Mouse (Mus musculus) cerebellum, adult 9-10 months (tissue): ENCODE measurements around the gene Gm3095.
"Not testable (repeated sequence)": the region's sequence is repeated elsewhere in the genome, so short reads cannot be mapped to it uniquely, and the experiment has no call there.

Experiments
- DNase-seq: peaks from one replicate; pipeline ENCODE4 v3.0.0; 2022

The Gm3095 gene

DNA sequence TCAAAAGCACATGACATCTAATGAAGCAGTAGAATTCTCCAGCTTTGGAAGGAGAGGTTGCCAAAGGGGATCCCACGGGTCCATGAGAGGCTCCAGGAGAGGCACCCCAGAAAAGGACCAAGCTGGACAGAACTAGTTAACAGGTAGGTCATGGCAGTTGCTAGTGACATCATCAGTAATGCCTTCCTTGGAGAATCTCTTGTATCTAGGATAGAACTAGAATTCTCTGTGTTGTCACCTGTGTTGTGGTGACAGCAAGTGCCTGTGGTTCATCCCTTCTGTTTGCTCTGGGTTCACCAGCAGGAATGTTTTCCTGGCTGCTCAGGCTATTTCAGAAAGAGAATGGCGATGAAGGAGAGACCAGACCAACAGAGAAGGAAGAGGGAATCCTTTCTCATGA is at the start of gene Gm3095:
Gene Gm3095, plus strand, starts transcription at position 301 of the 400 bp plus-strand sequence.
- DNase-seq, result not testable (repeated sequence)

DNA sequence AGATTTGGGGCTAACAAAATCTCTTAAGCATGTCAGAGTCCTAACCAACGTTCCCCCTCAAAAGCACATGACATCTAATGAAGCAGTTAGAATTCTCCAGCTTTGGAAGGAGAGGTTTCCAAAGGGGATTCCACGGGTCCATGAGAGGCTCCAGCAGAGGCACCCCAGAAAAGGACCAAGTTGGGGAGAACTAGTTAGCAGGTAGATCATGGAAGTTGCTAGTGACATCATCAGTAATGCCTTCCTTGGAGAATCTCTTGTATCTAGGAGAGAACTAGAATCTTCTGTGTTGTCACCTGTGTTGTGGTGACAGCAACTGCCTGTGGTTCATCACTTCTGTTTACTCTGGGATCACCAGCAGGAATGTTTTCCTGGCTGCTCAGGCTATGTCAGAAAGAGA is 31.9 kb upstream of the Gm3095 start, which contains the start of gene Gm3029:
Gene Gm3029, plus strand, starts transcription at position 301 of the 400 bp plus-strand sequence.
- not testable (repeated sequence) for DNase-seq

DNA sequence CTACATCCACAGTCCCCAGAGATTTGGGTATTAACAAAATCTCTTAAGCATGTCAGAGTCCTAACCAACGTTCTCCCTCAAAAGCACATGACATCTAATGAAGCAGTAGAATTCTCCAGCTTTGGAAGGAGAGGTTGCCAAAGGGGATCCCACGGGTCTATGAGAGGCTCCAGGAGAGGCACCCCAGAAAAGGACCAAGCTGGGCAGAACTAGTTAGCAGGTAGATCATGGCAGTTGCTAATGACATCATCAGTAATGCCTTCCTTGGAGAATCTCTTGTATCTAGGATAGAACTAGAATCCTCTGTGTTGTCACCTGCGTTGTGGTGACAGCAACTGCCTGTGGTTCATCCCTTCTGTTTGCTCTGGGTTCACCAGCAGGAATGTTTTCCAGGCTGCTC is 34.7 kb downstream of the Gm3095 start, which contains the start of gene Gm3099:
Gene Gm3099, plus strand, starts transcription at position 301 of the 400 bp plus-strand sequence.
- DNase-seq, result not testable (repeated sequence)
